Mouse (Mus musculus) effector memory CD4-positive, alpha-beta T cell, adult 5 months (primary cell): ENCODE measurements around the gene Rabl6. TPM values are rescaled to one million over a fixed set of nuclear protein-coding genes. Genes with fewer than 3 reads are reported as not detected.

Experiments used
- polyA plus RNA-seq: library from polyadenylated mRNA; unstranded; fragments of 100-300 nt; shearing (Covaris generic); gene quantifications from one replicate; pipeline ENCODE4 v1.2.1, GENCODE M21; 2017

The Rabl6 gene
- 41.4 TPM for polyA plus RNA-seq

DNA sequence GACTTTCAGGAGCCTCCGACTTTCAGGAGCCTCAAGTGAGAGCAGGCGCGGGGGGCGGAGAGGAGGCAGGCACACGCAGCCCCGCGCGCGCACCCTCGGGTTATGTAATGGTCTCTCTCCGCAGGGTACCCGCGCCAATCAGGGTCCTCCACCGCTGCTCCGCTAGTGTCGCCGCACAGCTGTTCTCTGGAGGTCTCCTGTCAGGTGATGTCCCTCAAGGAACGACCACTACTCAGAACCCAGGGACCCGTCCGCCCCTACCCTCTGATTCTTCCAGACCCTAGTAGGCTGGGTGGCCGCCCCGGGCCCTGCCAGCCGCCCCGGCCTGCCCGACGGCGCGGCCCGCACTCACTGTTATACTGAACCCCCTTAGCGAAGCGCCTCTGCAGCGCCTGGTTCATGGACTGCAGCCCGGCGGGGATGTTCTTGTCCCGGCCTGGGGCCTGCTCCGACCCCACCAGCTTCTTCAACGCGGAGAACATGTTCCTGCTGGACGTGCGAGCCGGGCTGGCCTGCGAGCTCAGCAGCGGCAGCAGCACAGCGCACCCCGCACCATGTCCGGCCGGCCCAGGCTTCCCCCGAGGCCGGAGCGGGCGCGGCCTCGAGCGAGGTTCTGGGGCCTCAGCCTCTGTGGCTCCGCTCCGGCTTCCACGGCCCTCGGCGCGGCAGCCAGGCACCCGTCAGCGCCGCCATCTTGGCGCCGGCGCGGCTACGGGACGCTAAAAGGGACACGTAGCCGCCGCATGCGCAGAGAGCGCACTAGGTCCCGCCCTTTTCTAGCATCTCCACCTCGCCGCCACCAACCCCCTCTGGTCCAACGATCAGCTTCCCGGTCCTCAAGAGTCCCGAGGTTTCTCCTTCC is at the start of gene Rabl6:
Gene Rabl6 (minus strand): TSS at position 761 of the 862 bp plus-strand sequence.

DNA sequence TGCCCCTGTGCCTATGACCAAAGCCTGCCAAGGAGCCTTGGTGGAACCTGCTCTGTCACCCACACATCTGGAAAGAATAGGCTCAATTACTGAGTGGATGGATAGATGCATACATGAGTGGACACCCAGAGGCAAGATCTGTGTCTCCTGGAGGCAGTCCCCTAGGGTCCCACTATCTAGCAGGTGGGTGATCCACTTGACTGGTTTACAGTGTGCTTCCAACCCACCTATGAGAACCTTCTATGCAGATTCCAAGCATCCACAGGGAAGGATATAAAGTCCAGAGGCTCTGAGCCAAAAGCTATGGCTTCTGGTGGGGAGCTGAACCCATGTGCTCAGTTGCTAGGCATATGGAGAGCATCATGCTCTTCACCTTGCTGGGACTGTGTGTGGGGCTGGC is 49.3 kb upstream of the Rabl6 start, which contains the start of gene Lcn5:
Gene Lcn5 (plus strand): TSS at position 301 of the 400 bp plus-strand sequence.

DNA sequence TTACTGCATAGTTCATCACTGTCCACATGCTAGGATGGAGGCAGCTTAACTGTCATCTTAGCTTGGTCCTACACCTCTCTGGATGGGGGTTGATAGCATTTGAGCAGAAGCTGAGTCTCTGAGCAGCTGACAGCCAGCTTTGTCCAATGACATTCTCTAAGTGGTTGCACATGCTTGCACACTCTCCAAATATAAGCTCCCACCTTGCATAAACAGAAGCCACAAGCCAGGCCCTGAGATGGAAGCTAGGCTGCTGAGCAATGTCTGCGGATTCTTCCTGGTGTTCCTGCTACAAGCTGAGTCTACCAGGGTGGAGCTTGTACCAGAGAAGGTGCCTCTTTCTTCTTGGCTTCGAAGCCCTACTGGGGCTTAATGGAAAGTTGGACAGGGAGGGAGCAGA is 44.6 kb upstream of the Rabl6 start, which contains the start of gene Lcn8:
Gene Lcn8 (plus strand): TSS at position 219 of the 400 bp plus-strand sequence.

DNA sequence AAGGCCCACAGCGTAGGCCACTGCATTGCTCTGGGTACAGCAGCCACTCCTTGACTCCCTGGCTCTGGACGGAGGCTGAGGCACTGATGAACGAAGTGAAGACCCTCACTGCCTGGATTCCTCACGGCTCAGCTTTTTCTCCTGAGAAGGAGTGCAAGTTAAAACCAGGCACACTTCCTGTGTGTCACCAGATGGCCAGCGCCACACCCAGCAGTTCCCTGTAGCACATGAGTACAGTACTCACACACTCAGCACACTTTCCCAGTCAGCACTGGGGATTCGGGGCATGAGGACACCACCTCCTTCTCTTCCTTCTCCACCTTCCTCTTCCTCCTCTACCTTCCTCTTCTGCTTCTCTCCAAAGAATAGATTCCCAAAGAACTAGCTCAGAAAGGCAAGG is 19.5 kb upstream of the Rabl6 start, which contains the start of gene Fcna:
Gene Fcna (minus strand): TSS at position 220 of the 400 bp plus-strand sequence.

DNA sequence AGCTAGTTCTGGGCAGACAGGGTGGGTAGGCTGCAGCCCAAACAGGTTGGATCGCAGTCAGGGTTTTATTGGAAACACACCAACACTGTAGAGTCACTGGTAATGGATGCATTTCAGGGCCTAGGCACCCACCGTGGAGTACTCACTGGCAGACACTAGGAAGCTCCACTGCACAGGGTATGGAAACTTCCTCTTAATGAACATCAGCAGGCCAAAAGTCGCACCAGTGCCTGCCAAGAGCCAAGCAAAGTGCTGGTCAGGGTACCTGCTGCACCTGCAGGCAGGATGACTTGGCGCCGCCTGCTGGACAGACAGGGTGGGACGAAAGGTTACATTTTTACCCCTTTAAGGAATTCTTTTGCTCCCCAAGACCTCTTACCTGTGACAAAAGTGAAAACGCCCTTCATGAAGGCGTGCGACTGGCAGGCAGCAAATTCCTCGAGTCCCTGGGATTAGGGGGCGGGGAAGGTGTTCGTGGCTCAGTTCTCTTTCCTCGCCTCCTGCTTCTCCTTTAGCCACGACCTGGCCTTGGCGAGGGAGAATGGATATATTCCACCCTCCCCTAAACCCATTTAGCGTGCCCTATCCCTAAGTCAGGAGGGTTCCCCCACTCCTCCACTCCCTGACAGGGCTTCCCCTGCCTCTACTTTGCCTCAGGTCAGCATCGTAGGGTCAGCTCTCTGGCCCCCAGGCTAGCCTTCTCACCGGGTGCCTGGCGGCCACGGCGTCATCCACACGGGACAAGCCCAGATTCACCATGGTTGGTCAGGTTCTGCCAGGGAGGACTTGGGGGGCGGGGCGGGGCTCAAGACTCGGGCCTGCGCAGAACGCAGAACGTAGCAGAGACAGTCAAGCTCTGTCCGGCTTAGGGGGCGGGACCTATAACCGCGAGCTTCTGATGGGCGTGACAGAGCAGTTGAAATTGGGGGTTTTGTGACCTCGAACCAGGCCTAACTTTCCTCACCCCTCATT is 13.2 kb upstream of the Rabl6 start, which contains the start of gene Tmem141:
Gene Tmem141 (minus strand): TSS at position 777 of the 972 bp plus-strand sequence.

DNA sequence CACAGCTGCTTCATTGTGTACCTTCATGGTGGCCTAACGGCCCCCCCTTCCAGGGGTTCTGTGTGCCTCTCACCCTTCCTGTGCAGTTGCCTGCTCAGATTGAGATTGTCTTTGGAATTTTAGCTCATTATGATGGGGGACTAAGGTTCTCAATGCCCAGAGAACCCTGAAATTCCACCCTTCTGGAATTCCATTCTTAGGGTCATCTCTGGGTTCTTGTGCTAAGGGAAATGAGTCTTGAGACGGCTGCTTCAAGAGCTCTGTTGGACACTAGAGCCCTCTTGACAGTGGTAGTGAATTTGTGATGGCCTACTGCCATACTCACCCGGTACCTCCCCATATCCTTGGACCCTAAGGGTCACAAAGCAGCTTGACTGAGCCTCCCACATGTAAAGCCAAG is 9.3 kb upstream of the Rabl6 start, which contains the start of gene Ccdc183:
Gene Ccdc183 (minus strand): TSS at position 101 of the 400 bp plus-strand sequence.

DNA sequence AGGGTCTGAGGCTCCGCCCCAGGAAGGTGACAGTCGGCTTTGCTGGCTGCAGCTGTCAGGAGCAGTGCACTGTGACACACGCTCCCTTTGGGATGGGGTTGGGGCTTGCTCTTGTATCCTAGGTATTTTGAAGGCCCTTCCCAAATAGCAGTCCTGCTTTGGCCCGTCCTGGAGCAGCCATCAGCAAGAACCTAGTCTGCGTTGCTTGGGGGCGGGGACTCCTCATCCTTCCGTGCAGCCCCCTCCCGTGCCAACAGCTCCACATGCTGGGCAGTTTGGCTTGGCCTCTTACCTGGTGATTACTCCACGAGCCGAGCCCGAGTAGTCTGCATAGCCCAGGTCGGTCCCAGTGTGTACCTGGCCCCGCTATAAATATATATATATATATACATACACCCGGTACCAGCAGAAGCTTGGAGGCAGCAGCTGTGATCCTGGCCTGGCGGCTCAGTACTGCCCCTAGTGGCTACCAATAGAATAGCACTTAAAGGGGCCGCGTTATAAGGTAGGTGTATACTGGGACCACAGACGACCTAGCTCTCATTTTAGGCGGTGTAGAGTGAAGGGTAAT is 26.9 kb downstream of the Rabl6 start, which contains the start of gene Ajm1:
Gene Ajm1 (minus strand): TSS at position 464 of the 571 bp plus-strand sequence.

DNA sequence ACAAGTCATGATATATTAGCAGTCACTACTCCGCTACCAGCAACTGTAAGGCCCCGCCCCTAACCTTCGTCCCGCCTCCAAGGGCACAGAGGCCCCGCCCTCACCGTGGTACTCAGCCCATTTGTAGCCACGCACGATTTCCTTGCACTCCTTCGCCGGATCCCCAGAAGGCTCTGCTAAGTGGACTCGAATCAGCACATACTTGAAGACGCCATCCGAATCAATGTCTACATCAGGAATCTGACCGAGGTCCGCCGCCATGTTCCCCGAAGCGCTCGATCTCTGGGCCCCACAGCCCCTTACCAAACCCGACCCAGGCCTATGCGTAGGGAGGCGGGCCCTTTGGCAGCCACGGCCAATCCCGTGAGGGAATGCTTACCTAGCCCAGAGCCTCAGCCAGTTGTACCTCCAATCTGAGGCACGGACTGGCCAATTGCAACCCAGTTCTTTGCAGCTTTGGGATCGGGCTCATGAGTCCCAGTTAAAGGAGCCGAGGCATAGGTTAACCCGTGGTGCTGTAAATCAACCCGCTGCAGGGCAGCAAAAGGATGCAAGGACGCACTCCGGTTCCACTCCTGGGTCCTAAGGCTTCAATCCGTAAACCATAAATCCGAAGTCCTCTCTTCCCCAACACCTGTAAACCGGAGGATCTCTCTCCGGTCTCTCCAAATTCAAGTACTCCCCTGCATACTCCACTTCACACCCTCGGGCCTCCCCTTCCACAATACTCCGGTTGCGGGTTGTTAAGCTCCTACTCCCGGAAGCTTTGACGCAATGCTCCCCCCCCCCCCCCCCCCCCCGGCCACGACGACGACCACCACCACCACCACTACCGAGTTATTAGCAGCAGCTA is 33.5 kb downstream of the Rabl6 start, which contains the start of the genes Mamdc4 and Phpt1:
Gene Mamdc4 (minus strand): TSS at position 267 of the 853 bp plus-strand sequence.
Gene Phpt1 (minus strand): TSS at position 646 of the 853 bp plus-strand sequence.

DNA sequence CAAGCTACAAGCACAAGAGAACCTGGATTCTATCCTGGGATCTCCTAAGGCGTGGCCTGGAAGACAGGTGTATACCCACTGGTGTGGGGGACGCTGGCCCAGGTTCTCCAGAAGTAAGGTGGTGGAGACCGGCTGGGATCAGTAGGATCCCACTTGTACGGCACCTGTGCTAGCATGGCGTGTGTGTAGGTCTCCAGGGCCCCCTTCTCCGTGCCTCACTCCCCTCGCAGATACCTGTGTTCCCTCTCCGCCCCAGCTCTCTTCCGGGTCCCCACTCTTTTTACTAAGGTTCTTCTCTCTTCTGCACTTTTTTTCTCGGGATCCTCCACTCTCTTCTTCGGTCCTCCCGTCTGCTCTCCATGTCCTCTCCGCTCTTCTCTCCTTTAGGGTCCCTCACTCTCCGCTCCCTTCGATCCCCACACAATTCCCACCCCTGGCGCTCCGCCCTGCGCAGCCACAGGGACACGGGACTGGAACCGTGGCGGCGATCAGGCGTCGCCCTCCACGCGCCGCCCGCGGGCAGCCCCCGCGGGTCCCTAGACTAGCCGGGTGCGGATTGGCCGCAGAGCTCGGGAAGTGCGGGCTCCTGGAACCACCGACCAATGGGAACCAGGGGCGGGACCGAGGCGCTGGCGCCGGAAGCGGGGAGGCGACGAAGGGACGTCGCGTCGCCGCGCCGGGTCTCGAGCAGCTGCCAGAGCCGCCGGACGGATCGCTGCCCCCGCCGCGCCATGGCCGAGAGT is 50.9 kb downstream of the Rabl6 start, which contains the start of gene Edf1:
Gene Edf1 (plus strand): TSS at position 627 of the 743 bp plus-strand sequence.

DNA sequence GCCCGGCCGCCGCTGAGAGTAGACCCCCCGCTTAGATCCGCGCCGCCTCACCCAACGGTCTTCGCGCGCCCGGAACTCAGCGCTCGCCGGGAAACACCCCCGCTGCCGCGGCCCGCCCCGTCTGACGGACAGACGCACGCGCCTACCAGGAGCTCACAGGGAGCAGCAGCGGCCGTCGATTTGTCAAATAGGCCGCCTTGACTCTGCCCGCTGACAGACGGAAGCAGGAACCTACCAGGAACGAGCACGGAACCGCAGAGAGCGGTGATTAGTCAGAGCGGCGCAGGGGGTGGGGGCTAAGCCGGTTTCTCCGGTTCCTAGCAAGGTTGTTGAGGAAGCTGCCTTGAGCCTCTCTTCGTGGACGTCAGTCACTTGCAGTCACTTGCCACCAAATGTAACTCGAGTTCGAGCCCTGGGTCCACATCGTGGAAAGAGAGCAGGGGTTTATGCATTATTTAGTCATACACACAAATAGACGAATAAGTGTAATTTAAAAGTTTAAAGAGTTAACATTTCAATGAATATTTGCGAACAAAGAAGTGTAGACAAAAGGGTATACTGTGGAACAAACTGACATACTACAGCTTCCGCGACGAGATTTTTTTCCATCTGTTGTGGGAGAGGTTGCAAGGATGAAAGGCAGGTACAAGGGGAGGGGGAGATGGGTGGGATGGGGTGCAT is 61.4 kb downstream of the Rabl6 start, which contains the start of gene Traf2:
Gene Traf2 (minus strand): TSS at position 130 of the 681 bp plus-strand sequence.

Other genes with a start within 250 kb of the Rabl6 start
- gene Uap1l1, start 242.8 kb downstream of the Rabl6 start, polyA plus RNA-seq, result 27.9 TPM
- gene Sapcd2, start 236.2 kb downstream of the Rabl6 start, polyA plus RNA-seq, result 0.80 TPM
- not detected for gene Entpd2, start 212.6 kb downstream of the Rabl6 start, polyA plus RNA-seq
- gene Npdc1, start 209.2 kb downstream of the Rabl6 start, polyA plus RNA-seq, result 4.5 TPM
- gene Fut7, start 185.3 kb downstream of the Rabl6 start, polyA plus RNA-seq, result 1.6 TPM
- 58.8 TPM for gene Abca2, start 179.8 kb downstream of the Rabl6 start, polyA plus RNA-seq
- gene Clic3, start 151.7 kb downstream of the Rabl6 start, polyA plus RNA-seq, result 3.2 TPM
- 57.3 TPM for gene Paxx, start 147.4 kb downstream of the Rabl6 start, polyA plus RNA-seq
- not detected for gene Ptgds, start 138.5 kb downstream of the Rabl6 start, polyA plus RNA-seq
- not detected for gene Lcn12, start 114.6 kb downstream of the Rabl6 start, polyA plus RNA-seq
- gene Fbxw5, start 107.8 kb downstream of the Rabl6 start, polyA plus RNA-seq, result 67.4 TPM
- 5.9 TPM for gene C8g, start 106.8 kb downstream of the Rabl6 start, polyA plus RNA-seq
- gene Traf2, start 61.6 kb downstream of the Rabl6 start, polyA plus RNA-seq, result 65.0 TPM
- 209 TPM for gene Edf1, start 50.7 kb downstream of the Rabl6 start, polyA plus RNA-seq
- gene Mamdc4, start 33.7 kb downstream of the Rabl6 start, polyA plus RNA-seq, result 2.0 TPM
- gene Phpt1, start 33.3 kb downstream of the Rabl6 start, polyA plus RNA-seq, result 48.3 TPM
- gene Ajm1, start 26.8 kb downstream of the Rabl6 start, polyA plus RNA-seq, result not detected
- gene Ccdc183, start 9.2 kb upstream of the Rabl6 start, polyA plus RNA-seq, result not detected
- 3.4 TPM for gene Tmem141, start 13.5 kb upstream of the Rabl6 start, polyA plus RNA-seq
- gene Fcna, start 19.5 kb upstream of the Rabl6 start, polyA plus RNA-seq, result not detected
- not detected for gene Lcn8, start 44.6 kb upstream of the Rabl6 start, polyA plus RNA-seq
- gene Lcn5, start 49.4 kb upstream of the Rabl6 start, polyA plus RNA-seq, result not detected
- not detected for gene Lcn6, start 68.3 kb upstream of the Rabl6 start, polyA plus RNA-seq
- gene Lcn10, start 74.2 kb upstream of the Rabl6 start, polyA plus RNA-seq, result not detected
- not detected for gene Obp2a, start 91.5 kb upstream of the Rabl6 start, polyA plus RNA-seq
- 21.5 TPM for gene Bmyc, start 98.2 kb upstream of the Rabl6 start, polyA plus RNA-seq
- not detected for gene Obp2b, start 128.5 kb upstream of the Rabl6 start, polyA plus RNA-seq
- not detected for gene Lcn3, start 157.0 kb upstream of the Rabl6 start, polyA plus RNA-seq
- gene Lcn11, start 168.5 kb upstream of the Rabl6 start, polyA plus RNA-seq, result not detected
- not detected for gene Gm13539, start 173.7 kb upstream of the Rabl6 start, polyA plus RNA-seq
- gene Glt6d1, start 207.3 kb upstream of the Rabl6 start, polyA plus RNA-seq, result not detected
- gene Lcn9, start 214.6 kb upstream of the Rabl6 start, polyA plus RNA-seq, result not detected
- not detected for gene Sohlh1, start 238.7 kb upstream of the Rabl6 start, polyA plus RNA-seq